Comparison of ENCODE assay signal across 20 mouse cellular contexts in genomic region chr19:53029686-53030085, GRCm38 (mm10).
"Had no signal": no experiment of that assay in that cellular context is flagged by ENCODE, and none has a peak within 500 bp of the region (broad histone marks: within the 10 kb centered on the region; RNA-seq: fewer than 3 reads in every experiment).

No protein-coding gene starts in this region.

- H3K4me3 ChIP-seq: layer of hippocampus, adult 2 months; limb, embryonic 12.5 days; limb, embryonic 15.5 days; stomach, embryonic 15.5 days had no signal

- H3K4me2 ChIP-seq: limb, embryonic 12.5 days; limb, embryonic 15.5 days; liver, embryonic 11.5 days; lung, embryonic 14.5 days; midbrain, embryonic 11.5 days; stomach, embryonic 15.5 days had no signal

- H3K4me1 ChIP-seq: limb, embryonic 12.5 days; limb, embryonic 15.5 days; stomach, embryonic 15.5 days had no signal

- H3K27me3 ChIP-seq: limb, embryonic 12.5 days; limb, embryonic 15.5 days; stomach, embryonic 15.5 days had no signal

- H3K27ac ChIP-seq: limb, embryonic 12.5 days; liver, embryonic 14.5 days; macrophage; stomach, embryonic 15.5 days had no signal

- ATAC-seq: intestine, embryonic 16.5 days; liver, postnatal 0 days; lung, postnatal 0 days had no signal

- DNase-seq: kidney, postnatal 14 days; layer of hippocampus, postnatal 36 days; left cerebral cortex, postnatal 4 days; liver, postnatal 0 days; lung, embryonic 14.5 days; midbrain, embryonic 14.5 days; right cerebral cortex, postnatal 4 days; spleen, adult 18-20 months; thymus, adult 2 months; thymus, postnatal 14 days had no signal

- H3K9ac ChIP-seq: limb, embryonic 12.5 days; limb, embryonic 15.5 days; liver, embryonic 14.5 days; liver, postnatal 0 days; lung, embryonic 14.5 days; stomach, embryonic 15.5 days had no signal

- H3K9me3 ChIP-seq: limb, embryonic 12.5 days; limb, embryonic 15.5 days; stomach, embryonic 15.5 days had no signal
